Mouse (Mus musculus) T-helper 17 cell (primary cell): ENCODE measurements around the gene Usp30.

Experiments used
- in situ Hi-C, 2 experiments: fragments of 300-600 bp; cut with MboI, MseI; formaldehyde crosslinking; loops; 1 replicate in 1 of 2; 2 replicates in 1 of 2; pipeline ENCODE4 v1.15.1; 2025; ENCODE audit warnings: high pct_unique_total_duplicates in 2 of 2

Usp30 gene

GRCm38 (mm10) chr5:114065161-114065560, at the start of gene Usp30:
Gene Usp30 (plus strand): TSS chr5:114065461.
- in situ Hi-C loops, result no loop called here

GRCm38 (mm10) chr5:114024390-114024789, 40.9 kb upstream of the Usp30 start:
- in situ Hi-C loops, result no loop called here

- in situ Hi-C loops, result no loop called here
Observed at GRCm38 (mm10) chr5:114024885-114025284, 40.4 kb upstream of the Usp30 start.

GRCm38 (mm10) chr5:114027217-114027944, 37.9 kb upstream of the Usp30 start:
- in situ Hi-C loops, result no loop called here

- in situ Hi-C loops, result no loop called here
Observed at GRCm38 (mm10) chr5:114028111-114028510, 37.1 kb upstream of the Usp30 start.

GRCm38 (mm10) chr5:114030652-114031051, 34.6 kb upstream of the Usp30 start:
- in situ Hi-C loops, result loop anchor here in 1 of 2 experiments (5.0 kb wide), 1 partner anchor 63 kb away; no protein-coding TSS in a partner anchor

GRCm38 (mm10) chr5:114032161-114032763, 33.0 kb upstream of the Usp30 start:
- in situ Hi-C loops, result loop anchor here in 1 of 2 experiments (5.0 kb wide), 1 partner anchor 65 kb away; no protein-coding TSS in a partner anchor

GRCm38 (mm10) chr5:114034393-114034792, 30.9 kb upstream of the Usp30 start:
- in situ Hi-C loops, result loop anchor here in 1 of 2 experiments (5.0 kb wide), 1 partner anchor 67 kb away; no protein-coding TSS in a partner anchor

- in situ Hi-C loops, result no loop called here
Observed at GRCm38 (mm10) chr5:114035111-114035510, 30.1 kb upstream of the Usp30 start.

- in situ Hi-C loops, result no loop called here
Observed at GRCm38 (mm10) chr5:114040508-114040907, 24.8 kb upstream of the Usp30 start.

GRCm38 (mm10) chr5:114040911-114041310, 24.4 kb upstream of the Usp30 start:
- in situ Hi-C loops, result no loop called here

- in situ Hi-C loops, result no loop called here
Observed at GRCm38 (mm10) chr5:114041327-114041930, 23.8 kb upstream of the Usp30 start.

GRCm38 (mm10) chr5:114043800-114044199, 21.5 kb upstream of the Usp30 start:
- in situ Hi-C loops, result no loop called here

- in situ Hi-C loops, result loop anchor here (5.0 kb wide), 1 partner anchor 93 kb away; no protein-coding TSS in a partner anchor
Observed at GRCm38 (mm10) chr5:114045134-114045533, 20.1 kb upstream of the Usp30 start.

GRCm38 (mm10) chr5:114046151-114046550, 19.1 kb upstream of the Usp30 start:
- in situ Hi-C loops, result loop anchor here (5.0 kb wide), 1 partner anchor 94 kb away; no protein-coding TSS in a partner anchor

GRCm38 (mm10) chr5:114046604-114047003, 18.7 kb upstream of the Usp30 start:
- in situ Hi-C loops, result loop anchor here (5.0 kb wide), 1 partner anchor 94 kb away; no protein-coding TSS in a partner anchor

- in situ Hi-C loops, result loop anchor here (5.0 kb wide), 1 partner anchor 95 kb away; no protein-coding TSS in a partner anchor
Observed at GRCm38 (mm10) chr5:114047182-114047581, 18.1 kb upstream of the Usp30 start.

GRCm38 (mm10) chr5:114048731-114049308, 16.4 kb upstream of the Usp30 start:
- in situ Hi-C loops, result loop anchor here (5.0 kb wide), 1 partner anchor 97 kb away; no protein-coding TSS in a partner anchor

- in situ Hi-C loops, result no loop called here
Observed at GRCm38 (mm10) chr5:114052246-114052761, 13.0 kb upstream of the Usp30 start.

- in situ Hi-C loops, result no loop called here
Observed at GRCm38 (mm10) chr5:114057129-114057731, 8.0 kb upstream of the Usp30 start.

GRCm38 (mm10) chr5:114061675-114062074, 3.6 kb upstream of the Usp30 start:
- in situ Hi-C loops, result no loop called here
